Mouse (Mus musculus) thymus, adult 18-20 months (tissue): ENCODE results near the gene Tmem63c.

Experiments
- DNase-seq, 2 experiments: peaks; one replicate each; pipeline ENCODE4 v3.0.0; 2022; ENCODE audit warnings: mixed read lengths in 2 of 2

The Tmem63c gene

DNA sequence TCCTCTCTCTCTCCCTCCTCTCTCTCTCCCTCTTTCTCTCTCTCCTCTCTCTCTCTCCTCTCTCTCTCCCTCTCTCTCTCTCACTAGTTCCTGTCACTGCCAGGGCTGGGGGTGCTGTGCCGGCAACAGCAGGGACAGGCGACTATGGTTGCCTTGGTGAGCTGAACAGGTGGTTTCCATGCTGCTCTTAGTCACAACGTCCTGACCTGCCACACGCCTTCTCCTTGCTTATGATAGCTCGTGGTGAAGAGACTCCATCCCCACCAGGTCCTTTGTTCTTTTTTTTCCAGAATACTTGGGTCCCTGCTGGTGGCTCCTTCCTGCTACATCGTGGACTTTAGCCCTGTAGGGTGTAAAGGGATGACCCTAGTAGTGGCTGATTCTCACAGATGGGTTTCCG lies 18.9 kb upstream of the Tmem63c start:
- DNase-seq, result no peak

DNA sequence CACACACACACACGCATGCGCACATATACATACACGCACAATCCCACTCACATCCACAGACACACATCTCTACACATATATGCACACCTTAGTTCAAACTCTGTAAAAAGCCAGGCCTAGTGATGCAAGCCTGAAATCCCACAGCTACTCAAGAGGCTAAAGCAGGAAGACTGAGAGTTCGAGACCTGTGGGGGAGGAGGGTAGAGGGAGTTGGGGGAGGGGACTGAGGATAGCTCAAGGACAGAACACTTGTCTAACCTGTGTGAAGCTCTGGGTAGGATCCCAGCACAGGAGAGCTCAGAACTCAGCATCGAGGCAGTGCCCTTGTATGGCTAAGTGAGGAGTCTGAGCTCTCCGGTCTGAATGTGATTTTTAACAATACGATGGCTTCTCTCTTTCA lies 18.3 kb upstream of the Tmem63c start:
- DNase-seq, result no peak

DNA sequence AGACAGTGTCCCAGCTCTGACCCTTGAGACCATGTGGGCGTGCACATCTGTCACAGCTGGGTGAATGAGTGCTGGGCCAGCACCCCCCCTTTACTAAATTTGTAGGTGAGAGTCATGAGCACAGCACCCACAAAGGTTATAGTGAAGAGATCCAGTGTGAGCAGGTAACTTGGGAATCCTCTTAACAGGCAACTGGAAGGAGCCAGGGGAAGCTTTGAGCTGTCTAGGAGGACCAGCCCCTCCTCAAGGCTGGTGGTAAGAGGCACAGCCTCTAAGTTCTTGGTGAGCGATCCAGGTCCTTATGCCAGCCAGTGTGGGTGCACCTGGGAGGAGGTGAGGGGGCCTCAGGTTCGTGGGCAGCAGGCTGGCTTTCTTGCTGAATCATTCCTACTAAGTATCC lies 17.5 kb upstream of the Tmem63c start:
- no peak for DNase-seq

DNA sequence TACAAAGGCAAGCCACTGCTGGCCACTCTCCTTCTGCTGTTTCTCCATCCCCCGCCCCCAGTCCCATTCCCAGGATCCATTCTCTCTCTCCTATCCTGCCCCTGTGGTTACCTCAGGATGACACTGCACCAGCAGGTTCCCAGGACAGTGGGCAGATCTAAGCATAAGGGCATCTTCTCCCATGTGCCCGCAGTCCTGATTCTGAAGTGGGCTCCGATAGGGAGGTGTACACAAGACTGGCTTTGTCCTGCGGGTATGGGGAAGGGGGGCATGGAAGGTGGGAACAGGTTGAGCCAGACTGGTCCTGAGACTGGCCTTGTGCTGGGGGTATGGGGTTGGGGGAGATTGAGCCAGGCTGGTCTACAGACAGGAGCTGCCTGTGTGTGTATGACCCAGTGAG lies 16.5 kb upstream of the Tmem63c start:
- no peak for DNase-seq

DNA sequence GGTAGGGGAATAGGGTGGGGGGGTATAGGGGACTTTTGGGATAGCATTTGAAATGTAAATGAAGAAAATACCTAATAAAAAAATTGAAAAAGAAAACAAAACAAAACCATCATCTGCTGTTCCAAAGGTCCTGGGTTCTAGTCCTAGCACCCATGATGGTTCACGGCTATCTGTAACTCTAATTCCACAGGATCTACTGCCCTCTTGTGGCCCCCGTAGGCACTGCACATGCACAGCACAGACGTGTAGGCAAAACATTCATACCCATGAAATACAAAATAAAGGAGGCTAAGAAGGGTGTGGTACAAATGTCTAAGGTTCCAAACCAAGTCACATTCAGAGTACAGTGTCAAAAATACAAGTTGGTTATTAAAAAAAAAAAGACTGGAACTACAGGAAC lies 4.1 kb upstream of the Tmem63c start:
- DNase-seq, result peak in 1 of 2 experiments; percentile 9

DNA sequence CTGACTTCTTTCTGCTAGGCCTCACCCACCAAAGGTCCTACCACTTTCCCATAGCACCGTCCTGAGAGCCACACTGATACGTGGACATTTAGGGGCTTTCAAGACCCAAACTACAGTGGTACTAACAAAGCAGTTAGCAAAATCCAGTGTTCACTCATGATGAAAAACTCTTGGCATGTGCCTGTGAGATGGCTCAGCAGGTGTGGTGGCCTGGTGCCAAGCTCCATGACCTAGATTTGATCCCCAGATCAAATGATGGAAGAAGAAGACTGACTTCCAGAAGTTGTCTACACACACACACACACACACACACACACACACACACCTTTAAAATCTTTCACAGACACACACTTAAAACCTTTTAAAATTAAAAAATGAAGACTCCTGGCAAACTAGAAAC lies 2.4 kb upstream of the Tmem63c start:
- DNase-seq, result no peak

DNA sequence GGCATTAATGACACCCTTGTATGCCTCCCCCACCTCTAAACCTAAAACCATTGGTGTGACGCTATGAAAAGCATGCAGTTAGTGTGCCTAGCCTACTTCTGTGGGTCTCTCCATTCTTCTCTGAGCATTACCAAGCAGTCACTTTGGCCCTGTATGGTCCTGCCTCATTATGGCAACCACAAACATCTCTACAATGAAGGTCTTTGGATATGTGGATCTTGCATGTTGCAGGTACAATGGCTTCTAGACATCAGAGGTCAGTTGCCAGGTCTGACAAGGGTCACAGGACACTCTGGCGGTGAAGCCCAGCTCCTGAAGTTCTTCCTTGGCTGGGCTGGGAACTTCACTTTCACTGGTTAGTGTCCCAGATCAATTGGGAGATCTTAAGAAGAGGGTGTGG lies 866 bp downstream of the Tmem63c start:
- no peak for DNase-seq

DNA sequence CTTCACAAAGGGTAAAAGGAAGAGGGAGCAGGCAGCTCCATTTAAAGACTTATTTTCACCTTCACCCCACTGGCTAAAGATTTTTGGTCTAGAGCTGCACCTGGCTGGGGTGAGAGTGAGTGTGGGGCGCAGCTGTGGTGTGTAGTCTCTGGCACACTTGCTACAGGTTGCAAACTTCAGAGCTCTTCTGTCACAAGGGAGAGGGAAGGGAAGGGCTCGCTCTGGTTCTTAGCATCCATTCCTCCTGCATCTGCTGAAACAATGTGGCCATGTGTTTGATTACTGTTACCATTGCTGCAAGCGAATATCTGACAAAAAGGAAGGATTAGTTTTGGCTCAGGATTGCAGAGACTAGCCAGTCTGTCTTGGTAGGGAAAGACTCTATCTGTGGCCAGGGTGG lies 2.3 kb downstream of the Tmem63c start:
- DNase-seq, result no peak

DNA sequence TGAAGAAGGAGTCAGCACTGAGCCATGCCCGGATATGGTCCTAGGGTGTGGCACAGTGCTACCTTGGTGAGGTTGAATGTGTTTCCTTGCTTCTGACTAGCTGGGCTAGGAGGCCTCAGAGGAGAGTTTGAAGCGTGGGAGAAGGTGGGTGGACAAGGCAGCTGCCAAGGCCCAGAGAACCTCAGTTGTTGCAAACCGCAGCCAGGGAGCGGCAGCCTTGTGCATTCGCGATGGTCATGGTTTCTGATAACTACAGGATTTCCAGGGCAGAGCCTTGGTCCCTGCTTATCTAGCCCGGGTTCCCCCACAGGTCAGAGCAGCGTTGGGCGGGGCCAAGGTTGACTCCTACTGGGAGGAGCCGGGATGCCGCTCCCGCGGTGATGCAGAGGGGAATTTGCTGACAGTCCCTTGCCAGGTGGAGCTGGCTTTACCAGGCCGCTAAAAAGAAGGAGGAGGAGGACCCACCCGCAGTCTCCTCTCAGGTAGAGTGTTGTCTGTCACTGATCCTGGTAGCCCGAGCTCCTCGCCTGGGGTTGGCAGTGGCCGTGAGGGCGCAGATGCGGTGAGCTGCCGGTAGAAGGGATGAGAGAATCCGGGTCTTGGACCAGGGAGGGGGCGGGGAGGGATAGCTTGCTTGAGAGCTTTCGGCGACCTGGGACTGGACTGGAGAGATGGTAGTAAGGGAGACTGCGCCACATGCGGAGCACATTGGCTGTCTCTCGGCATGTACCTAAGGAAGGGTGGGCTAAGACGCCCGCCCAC lies 5.2 kb downstream of the Tmem63c start:
- DNase-seq, result no peak

DNA sequence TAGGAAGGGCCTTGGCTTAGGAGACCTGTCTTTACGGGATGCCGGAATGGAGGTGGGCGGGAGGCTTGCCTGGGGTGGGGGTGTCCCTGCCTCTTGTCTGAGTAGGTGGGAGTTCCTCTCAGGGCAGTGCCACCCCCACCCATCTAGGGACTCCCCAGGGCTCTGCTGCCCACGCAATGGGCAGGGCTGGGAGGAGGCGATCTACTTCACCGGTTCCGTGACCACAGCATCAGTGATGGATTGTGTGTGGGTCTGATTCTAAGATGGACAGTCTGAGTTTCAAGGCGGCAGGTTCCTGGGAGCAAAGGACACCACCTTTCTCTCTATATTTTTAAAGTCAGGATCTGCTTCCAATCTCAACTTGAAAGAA lies 5.7 kb downstream of the Tmem63c start:
- no peak for DNase-seq

DNA sequence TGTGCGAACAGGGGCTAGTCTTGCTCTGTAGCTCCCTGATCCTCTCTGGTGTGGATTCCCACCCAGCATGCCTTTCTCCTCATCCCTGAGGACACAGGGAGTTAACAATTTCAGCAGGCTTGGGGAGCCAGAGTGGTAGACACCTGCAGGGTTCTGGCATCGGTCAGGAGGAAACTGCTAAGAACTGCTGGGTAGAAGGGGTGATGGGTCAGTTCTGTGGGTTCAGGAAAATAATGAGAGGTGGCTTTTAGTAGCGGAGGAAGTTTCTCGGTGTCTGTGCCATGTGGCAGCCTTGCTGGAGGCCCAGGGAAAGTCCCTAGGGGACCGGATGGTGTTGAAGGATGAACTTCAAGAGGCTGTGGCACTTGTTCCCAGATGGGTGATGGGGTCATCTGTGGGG lies 6.3 kb downstream of the Tmem63c start:
- no peak for DNase-seq

DNA sequence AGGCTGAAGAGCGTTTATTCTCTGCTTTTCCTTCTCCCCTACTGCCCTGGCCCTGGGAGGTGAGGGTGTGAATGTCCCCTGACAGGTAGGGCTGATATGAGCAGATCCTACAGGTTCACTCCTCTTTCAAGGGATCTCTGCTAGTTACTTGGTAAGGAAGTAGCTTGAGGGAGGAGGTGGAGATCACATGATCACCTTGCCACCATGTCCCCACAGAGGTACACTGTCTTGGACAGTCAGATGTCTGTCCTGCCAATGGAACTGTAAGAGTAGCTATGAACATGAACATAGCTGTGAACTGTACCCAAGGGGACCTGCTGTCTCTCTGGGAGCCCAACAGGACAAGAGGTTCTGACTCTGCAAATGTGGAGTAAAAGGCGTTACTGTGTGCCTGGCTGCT lies 6.9 kb downstream of the Tmem63c start:
- DNase-seq, result no peak

DNA sequence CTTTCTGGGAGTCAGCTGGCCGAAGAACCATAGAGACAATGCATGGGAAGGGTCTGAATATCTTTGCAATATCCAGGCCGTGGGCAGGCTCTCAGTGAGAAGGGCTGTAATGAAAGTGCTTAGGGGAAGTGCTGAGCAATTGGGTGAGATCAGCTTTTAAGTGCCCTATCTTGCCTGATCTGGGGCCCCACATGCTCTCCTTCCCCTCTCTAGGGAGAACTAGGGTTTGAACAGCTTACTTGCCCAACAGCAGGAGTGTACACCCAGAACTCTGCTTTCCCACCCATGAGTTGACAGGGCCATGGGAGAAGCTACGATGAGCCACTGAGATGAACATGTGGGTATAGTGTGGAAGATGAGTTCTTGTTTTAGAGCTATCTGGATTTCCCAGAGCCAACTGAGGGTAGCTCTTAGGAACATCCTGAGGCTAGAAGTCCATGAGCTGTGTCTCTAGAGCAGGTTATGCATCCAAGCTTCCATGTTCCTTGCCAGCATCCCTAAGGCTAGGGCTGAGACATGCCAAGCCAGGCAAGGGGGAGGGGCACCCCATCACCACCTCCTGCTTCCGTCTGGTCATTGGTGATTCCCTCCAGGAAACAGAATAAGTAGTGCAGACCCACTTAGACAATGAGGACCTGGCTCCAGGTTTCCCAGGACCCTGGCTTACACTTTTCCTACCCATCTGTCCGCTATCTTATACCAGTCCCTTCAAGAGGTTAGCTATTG lies 8.3 kb downstream of the Tmem63c start:
- no peak for DNase-seq

DNA sequence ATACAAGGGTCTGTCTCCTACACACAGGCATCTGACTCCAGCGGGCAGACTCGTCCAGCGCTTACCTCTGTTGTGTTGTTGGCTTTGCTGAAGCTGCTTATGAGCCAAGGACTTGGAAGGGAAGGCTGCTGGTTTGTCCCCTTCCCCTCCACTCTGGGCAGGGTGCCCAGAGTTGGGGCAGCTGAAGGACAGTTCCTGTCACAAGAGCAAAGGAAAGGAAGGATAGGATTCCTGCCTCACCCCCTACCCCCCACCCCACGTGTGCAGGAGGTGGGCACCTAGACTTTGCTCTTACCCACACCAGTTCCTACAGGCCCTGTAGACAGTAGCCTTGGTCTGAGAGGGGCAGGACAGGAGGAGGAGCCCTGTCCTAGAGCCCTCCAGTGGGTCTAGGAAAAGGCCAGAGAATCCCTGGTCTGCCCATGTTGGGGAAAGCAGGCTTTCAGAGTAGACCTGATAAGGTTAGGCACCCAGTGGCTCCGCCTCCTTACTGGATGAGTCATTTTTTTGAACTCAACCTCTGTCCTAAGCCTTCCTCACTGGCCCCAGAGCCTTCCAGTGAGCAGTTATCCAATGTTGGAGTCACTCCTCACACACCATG lies 10.1 kb downstream of the Tmem63c start:
- DNase-seq, result no peak

DNA sequence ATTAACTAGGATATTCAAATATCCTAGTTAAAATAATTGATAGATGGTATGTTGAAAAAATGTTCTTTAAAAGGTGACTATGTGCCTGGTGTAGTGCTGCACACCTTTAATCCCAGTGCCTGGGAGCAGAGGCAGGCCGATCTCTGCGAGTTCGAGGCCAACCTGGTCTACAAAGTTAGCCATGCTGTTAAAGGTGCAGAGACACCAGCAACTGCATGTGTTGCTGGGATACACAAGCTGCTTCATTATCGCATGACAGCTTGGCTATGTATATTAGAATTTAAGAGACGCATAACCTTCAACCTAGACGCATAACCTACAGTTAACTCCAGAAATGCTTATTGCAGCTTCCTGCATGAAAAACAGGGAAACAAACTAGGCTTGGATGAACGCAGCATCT lies 15.5 kb downstream of the Tmem63c start:
- DNase-seq, result no peak

DNA sequence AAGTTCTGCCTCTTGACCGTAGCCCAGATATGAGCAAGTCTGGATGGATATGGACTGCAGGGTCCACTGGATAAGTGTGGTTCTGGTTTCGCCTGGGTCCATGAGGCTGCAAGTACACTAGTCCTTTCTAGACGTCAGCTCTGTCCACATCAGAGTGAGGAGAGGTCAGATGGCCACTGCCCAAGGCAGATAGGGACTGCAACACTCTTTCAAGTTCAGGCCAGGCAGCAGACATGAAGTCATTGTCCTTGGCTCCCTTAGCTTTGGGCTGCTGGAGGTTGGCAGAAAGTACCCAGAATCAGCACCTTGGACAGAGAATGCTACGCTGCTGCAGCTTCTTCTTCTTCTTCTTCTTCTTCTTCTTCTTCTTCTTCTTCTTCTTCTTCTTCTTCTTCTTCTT lies 19.0 kb downstream of the Tmem63c start:
- no peak for DNase-seq

DNA sequence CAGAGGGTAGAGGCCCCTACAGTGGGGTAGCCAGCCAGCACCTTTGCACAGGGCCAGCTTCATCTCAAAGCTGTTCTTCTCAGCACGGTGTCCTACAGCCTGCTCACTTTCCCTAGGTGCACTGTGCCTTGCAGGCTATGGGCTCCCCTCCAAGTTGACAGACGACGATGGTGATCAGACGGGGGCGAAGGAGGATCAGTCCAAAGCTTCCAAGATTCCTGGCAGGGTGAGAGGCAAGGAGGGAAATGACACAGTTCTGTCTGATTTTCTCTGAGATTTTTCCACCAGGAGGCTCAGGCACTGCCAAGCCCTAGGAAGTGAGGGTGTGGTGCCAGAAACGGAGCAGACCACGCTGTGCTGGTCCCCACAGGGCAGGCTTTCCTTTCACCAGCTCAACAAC lies 19.7 kb downstream of the Tmem63c start:
- DNase-seq, result no peak

DNA sequence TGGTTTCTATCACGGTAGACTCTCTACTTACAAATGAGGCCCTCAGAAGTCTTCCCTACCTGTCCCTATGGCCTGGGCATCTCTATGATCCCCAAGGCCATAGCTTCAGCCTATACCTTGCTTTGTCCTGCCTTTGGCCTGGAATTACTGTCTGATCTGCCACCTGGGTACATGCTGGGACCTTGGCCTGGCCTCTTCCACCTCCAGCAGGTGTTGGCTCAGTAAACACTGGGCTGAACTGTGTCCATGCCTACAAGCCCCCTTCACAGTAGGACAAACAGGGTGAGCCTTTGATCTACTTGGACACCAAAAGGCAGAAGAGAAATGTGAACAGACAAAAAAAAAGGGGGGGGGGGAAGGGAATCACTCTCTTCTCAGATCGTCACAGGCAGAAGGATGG lies 21.3 kb downstream of the Tmem63c start:
- no peak for DNase-seq

DNA sequence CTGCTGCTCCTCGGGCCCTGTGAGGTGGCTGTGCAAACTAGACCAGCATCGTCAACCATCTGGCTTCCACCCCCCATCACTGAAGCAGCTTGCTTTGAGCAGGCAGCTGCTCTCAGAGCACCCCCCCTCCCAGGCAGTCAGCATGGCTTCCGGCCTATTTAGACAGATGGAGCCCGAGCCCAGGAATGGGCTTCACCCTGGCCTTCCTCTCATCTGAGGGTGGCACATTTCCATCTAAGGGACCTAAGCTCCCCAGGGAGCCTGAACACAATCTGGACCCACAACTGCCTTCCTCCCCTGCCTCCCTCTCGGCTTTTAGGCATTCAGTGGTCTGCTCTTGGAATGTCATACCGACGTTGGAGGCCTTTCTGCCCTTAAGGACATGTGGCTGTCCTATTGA lies 22.1 kb downstream of the Tmem63c start:
- no peak for DNase-seq

DNA sequence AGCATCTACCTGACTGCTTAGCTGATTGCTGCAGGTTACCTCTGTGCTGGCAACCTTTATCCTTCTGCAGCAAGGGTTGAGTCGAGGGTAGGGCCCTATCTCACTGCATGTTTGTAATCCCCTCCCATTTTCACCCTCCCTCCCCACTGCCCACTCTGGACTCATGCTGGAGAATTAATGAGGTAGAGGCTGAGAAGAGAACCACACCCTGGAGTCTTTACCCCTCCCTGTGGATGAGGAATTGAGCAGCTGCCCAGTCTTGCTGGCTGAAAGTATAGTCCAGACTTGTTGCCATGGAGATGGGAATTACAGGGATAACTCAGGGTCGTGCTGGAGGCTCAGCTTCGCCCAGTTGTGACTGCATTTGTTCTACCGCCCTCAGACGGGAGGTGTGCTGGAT lies 23.6 kb downstream of the Tmem63c start:
- no peak for DNase-seq

DNA sequence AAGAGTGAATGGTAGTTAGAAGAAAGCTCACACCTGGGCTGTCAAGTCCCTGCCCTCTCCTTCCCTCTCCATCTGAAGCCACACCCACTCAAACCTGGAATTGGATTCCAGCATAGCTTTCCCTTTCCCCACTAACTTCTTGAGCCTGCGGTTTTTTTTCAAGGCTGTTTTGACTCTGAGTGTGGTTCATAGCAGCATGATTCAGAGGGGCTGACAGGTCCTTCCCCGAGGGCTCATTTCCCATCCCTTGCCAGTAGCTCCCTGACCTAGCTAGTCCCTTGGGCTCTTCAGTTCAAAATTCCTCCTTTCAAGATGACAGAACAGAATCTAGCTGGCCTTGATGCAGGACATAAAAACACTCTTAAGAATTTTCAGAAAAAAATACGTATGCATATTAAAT lies 26.4 kb downstream of the Tmem63c start:
- DNase-seq, result no peak

DNA sequence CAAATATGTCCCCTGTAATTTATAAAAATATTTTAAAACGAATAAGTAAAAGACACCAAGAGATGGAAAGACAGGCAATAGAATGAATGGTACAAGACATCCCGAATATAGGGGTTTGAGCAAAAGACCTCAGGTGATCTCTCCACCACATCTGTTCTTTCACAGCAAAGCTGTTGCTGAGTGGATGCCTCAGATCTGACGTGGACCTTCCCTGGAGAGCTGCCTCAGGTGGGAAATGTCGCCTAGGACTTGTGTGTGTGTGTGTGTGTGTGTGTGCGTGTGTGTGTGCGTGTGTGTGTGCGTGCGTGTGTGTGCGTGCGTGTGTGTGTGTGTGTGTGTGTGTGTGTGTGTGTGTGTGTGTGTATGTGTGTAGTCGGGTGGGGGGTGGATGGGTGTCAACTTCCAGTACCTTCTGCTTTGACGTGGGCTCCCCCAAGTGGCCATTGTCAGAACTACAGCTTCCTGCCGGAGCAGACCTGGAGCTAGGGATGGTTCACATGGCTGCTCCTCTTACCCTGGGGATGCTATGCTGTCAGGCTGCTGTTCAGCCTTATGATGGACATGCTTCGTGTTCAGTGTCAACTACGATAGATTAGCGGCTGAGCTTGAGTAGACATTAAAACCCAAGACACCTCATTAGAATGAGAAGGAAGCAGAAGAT lies 31.7 kb downstream of the Tmem63c start:
- peak; percentile 37 to 50 for DNase-seq

DNA sequence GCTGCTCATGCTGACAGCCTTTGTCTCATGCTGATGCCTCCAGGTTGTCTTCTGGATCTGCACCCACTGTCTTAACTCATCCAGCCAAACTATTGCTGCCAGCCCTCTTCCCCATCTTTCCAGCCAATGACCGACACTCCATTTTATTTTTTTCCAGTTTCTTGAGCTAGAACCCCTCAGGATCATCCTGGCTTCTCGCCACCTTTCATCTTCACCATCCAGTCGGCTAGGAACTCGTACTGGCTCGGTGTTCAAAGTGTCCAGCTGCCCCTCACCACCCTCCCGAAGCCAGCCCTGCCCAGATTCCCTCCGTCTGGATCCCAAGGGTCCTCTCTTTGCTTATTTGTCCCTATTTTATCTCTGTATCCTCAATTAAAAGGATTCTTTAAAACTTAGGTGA lies 33.7 kb downstream of the Tmem63c start:
- no peak for DNase-seq

DNA sequence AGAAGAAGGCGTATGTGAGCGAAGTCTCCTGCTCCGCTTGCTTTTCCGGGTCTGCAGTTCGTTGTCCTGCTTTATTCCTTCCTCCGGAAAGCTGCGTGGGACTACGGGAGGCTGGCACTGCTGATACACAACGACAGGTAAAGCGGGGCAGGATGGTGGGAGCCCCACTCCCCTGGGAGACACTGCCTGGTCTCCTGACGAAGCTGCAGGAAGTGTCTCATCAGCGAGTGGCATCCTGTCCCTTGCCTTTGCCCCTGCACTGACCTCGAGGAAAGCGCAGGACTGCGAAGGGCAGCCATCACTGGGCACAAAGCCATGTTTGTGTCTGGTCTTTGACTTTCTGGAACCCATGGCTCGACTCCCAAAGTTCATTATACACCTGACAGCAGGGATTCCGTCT lies 35.9 kb downstream of the Tmem63c start:
- DNase-seq, result no peak
